Mouse (Mus musculus): ENCODE measurements around the gene Med19.

Med19 gene

GRCm38 (mm10) chr2:84677968-84678880 lies at the start of gene Med19, which contains the start of gene Gm28635:
Gene Med19 (plus strand): TSS chr2:84678402.
Gene Gm28635 (minus strand): TSS chr2:84678041.
- DNase-seq = peak; percentile 95 to 96

GRCm38 (mm10) chr2:84632001-84632400 lies 46.2 kb upstream of the Med19 start:
- DNase-seq = no peak

GRCm38 (mm10) chr2:84632999-84633398 lies 45.2 kb upstream of the Med19 start:
- no peak for DNase-seq

- no peak for DNase-seq
Measured at GRCm38 (mm10) chr2:84634006-84634405, 44.2 kb upstream of the Med19 start.

- peak in 1 of 2 experiments; percentile 16 for DNase-seq
Measured at GRCm38 (mm10) chr2:84634934-84635482, 43.2 kb upstream of the Med19 start.

GRCm38 (mm10) chr2:84635611-84636010 lies 42.6 kb upstream of the Med19 start:
- peak; percentile 56 to 69 for DNase-seq

GRCm38 (mm10) chr2:84636231-84636741 lies 41.9 kb upstream of the Med19 start:
- DNase-seq = no peak

GRCm38 (mm10) chr2:84637452-84638165 lies 40.6 kb upstream of the Med19 start:
- DNase-seq = no peak

- no peak for DNase-seq
Measured at GRCm38 (mm10) chr2:84638428-84639220, 39.6 kb upstream of the Med19 start.

- no peak for DNase-seq
Measured at GRCm38 (mm10) chr2:84640833-84641232, 37.4 kb upstream of the Med19 start.

- DNase-seq = no peak
Measured at GRCm38 (mm10) chr2:84646138-84646537, 32.1 kb upstream of the Med19 start.

- DNase-seq = no peak
Measured at GRCm38 (mm10) chr2:84647051-84647568, 31.1 kb upstream of the Med19 start.

GRCm38 (mm10) chr2:84648369-84648768 lies 29.8 kb upstream of the Med19 start:
- DNase-seq = peak; percentile 26 to 43

- DNase-seq = peak; percentile 15 to 32
Measured at GRCm38 (mm10) chr2:84649674-84650073, 28.5 kb upstream of the Med19 start.

- peak; percentile 91 for DNase-seq
Measured at GRCm38 (mm10) chr2:84650464-84651195, 27.6 kb upstream of the Med19 start, which contains the start of gene Ctnnd1. Gene Ctnnd1 (minus strand): TSS chr2:84650765.

- DNase-seq = no peak
Measured at GRCm38 (mm10) chr2:84653354-84653753, 24.8 kb upstream of the Med19 start.

- DNase-seq = no peak
Measured at GRCm38 (mm10) chr2:84655864-84656263, 22.3 kb upstream of the Med19 start.

- DNase-seq = no peak
Measured at GRCm38 (mm10) chr2:84658806-84659205, 19.4 kb upstream of the Med19 start, which contains the start of gene Btbd18. Gene Btbd18 (plus strand): TSS chr2:84659079.

GRCm38 (mm10) chr2:84660253-84660652 lies 17.9 kb upstream of the Med19 start:
- peak; percentile 42 to 44 for DNase-seq

GRCm38 (mm10) chr2:84662866-84663265 lies 15.3 kb upstream of the Med19 start:
- DNase-seq = peak; percentile 59

- no peak for DNase-seq
Measured at GRCm38 (mm10) chr2:84666081-84666480, 12.1 kb upstream of the Med19 start.

All from cerebellum, postnatal 10 days (tissue).